Mouse (Mus musculus) neural tube, embryonic 12.5 days (tissue): ENCODE measurements around the gene Pld4. TPM values are rescaled to one million over a fixed set of nuclear protein-coding genes. Genes with fewer than 3 reads are reported as not detected.

Experiments
- ATAC-seq: fragments of 200-750 bp; cut with Nextera tagmentation; 2 replicates; pipeline ENCODE4 v1.8.0; 2017; ENCODE audit warnings: low read depth, mild to moderate bottlenecking, moderate TSS enrichment, moderate library complexity; ENCODE audit not compliant: low FRiP score
- H3K27ac ChIP-seq: fragments of 300-500 bp; sonication (generic); 2 replicates; pipeline ENCODE4 v1.5.1; 2016
- H3K27me3 ChIP-seq: fragments of 300-500 bp; sonication (generic); replicated peaks from 2 replicates; pipeline ENCODE4 v1.6.1; 2016; ENCODE audit warnings: mild to moderate bottlenecking
- H3K36me3 ChIP-seq: fragments of 300-500 bp; sonication (generic); 2 replicates; pipeline ENCODE4 v1.6.1; 2016; ENCODE audit warnings: mild to moderate bottlenecking
- H3K4me1 ChIP-seq: fragments of 300-500 bp; sonication (generic); 2 replicates; pipeline ENCODE4 v1.6.1; 2016
- H3K4me2 ChIP-seq: fragments of 300-500 bp; sonication (generic); replicated peaks from 2 replicates; pipeline ENCODE4 v1.6.1; 2016; ENCODE audit warnings: mild to moderate bottlenecking
- H3K4me3 ChIP-seq: fragments of 300-500 bp; sonication (generic); 2 replicates; pipeline ENCODE4 v1.5.1; 2016
- H3K9ac ChIP-seq: fragments of 300-500 bp; sonication (generic); 2 replicates; pipeline ENCODE4 v1.6.1; 2016; ENCODE audit warnings: mild to moderate bottlenecking
- H3K9me3 ChIP-seq: fragments of 300-500 bp; sonication (generic); 2 replicates; pipeline ENCODE4 v1.6.1; 2016; ENCODE audit warnings: mild to moderate bottlenecking
- WGBS: fragments of 180-500 bp; shearing (Covaris S2); methylation state at CpG from one replicate; pipeline ENCODE4 v1.1.7; 2016; 5-methylcytosine and 5-hydroxymethylcytosine counted together
- polyA plus RNA-seq: library from polyadenylated mRNA; unstranded; fragments of >200 nt; fragmentation: Nextera tagmentation; extraction: Ambion mirVana; gene quantifications from 2 replicates; pipeline ENCODE4 v1.2.1, GENCODE M21; 2016

The Pld4 gene
- polyA plus RNA-seq, 1 experiment from 2014 or later, result 5.8 TPM

- Histone ChIP-seq H3K27me3 (peaks cover 30% of the 10 kb centered on the region), H3K4me3 (no peak overlapping the region), H3K4me2 (no peak overlapping the region), H3K4me1 (peaks cover 25% of the 10 kb centered on the region), H3K36me3 (no peaks in the 10 kb centered on the region), H3K9me3 (no peaks in the 10 kb centered on the region), H3K9ac (no peak overlapping the region), H3K27ac (no peak overlapping the region)
- WGBS, result 75% methylated on average over 5 of the region's 5 CpGs
- no peak for ATAC-seq
These were observed 38.3 kb downstream of the Pld4 start for GRCm38 (mm10) chr12:112798716-112799115.

GRCm38 (mm10) chr12:112799237-112799970 lies 38.9 kb downstream of the Pld4 start:
- Histone ChIP-seq H3K27ac (no peak overlapping the region), H3K9ac (no peak overlapping the region), H3K4me1 (peaks cover 21% of the 10 kb centered on the region), H3K4me3 (no peak overlapping the region), H3K36me3 (no peaks in the 10 kb centered on the region), H3K9me3 (no peaks in the 10 kb centered on the region), H3K27me3 (peaks cover 30% of the 10 kb centered on the region), H3K4me2 (no peak overlapping the region)
- ATAC-seq, result no peak
- 79% methylated on average over 10 of the region's 10 CpGs for WGBS

GRCm38 (mm10) chr12:112800476-112800875 lies 40.0 kb downstream of the Pld4 start:
- no peak overlapping the region for H3K4me2 ChIP-seq
- H3K36me3 ChIP-seq, result no peaks in the 10 kb centered on the region
- H3K27ac ChIP-seq, result no peak overlapping the region
- WGBS, result 14% methylated on average over 4 of the region's 4 CpGs
- 0 out of 2 replicates have a peak, but pooled peaks have one; percentile 14 for ATAC-seq
- H3K4me3 ChIP-seq, result no peak overlapping the region
- H3K27me3 ChIP-seq, result peaks cover 36% of the 10 kb centered on the region
- H3K9me3 ChIP-seq, result no peaks in the 10 kb centered on the region
- no peak overlapping the region for H3K9ac ChIP-seq
- peaks cover 19% of the 10 kb centered on the region for H3K4me1 ChIP-seq

GRCm38 (mm10) chr12:112801864-112802846 lies 41.7 kb downstream of the Pld4 start, which contains the start of gene Ahnak2:
Ahnak2 (minus strand) TSS chr12:112802657.
- H3K36me3 ChIP-seq, result no peaks in the 10 kb centered on the region
- peak within 1 kb of the TSS; percentile 62 for H3K9ac ChIP-seq
- H3K4me3 ChIP-seq, result peak within 1 kb of the TSS; percentile 54
- ATAC-seq, result peak; percentile 61
- H3K4me2 ChIP-seq, result peak within 1 kb of the TSS; percentile 100
- 4% methylated on average over 68 of the region's 69 CpGs for WGBS
- H3K9me3 ChIP-seq, result no peaks in the 10 kb centered on the region
- peaks cover 19% of the 10 kb centered on the region for H3K4me1 ChIP-seq
- peaks cover 36% of the 10 kb centered on the region for H3K27me3 ChIP-seq
- H3K27ac ChIP-seq, result no peak within 1 kb of the TSS

GRCm38 (mm10) chr12:112802917-112803316 lies 42.5 kb downstream of the Pld4 start:
- H3K9ac ChIP-seq, result no peak overlapping the region
- peaks cover 19% of the 10 kb centered on the region for H3K4me1 ChIP-seq
- WGBS, result 23% methylated on average over 3 of the region's 3 CpGs

GRCm38 (mm10) chr12:112804046-112804445 lies 43.6 kb downstream of the Pld4 start:
- H3K9me3 ChIP-seq, result no peaks in the 10 kb centered on the region
- peaks cover 27% of the 10 kb centered on the region for H3K4me1 ChIP-seq
- no peak overlapping the region for H3K27ac ChIP-seq
- peaks cover 33% of the 10 kb centered on the region for H3K27me3 ChIP-seq
- 51% methylated on average over 13 of the region's 13 CpGs for WGBS
- no peak for ATAC-seq
- no peaks in the 10 kb centered on the region for H3K36me3 ChIP-seq
- no peak overlapping the region for H3K9ac ChIP-seq
- H3K4me3 ChIP-seq, result no peak overlapping the region
- no peak overlapping the region for H3K4me2 ChIP-seq

More at GRCm38 (mm10) chr12:112802917-112803316, 42.5 kb downstream of the Pld4 start:
- H3K4me2 ChIP-seq, result peak overlapping the region; percentile 100
- H3K27ac ChIP-seq, result no peak overlapping the region
- no peak for ATAC-seq
- no peak overlapping the region for H3K4me3 ChIP-seq
- no peaks in the 10 kb centered on the region for H3K36me3 ChIP-seq
- no peaks in the 10 kb centered on the region for H3K9me3 ChIP-seq
- peaks cover 36% of the 10 kb centered on the region for H3K27me3 ChIP-seq

GRCm38 (mm10) chr12:112806044-112806443 lies 45.6 kb downstream of the Pld4 start:
- WGBS, result 76% methylated on average over 6 of the region's 6 CpGs
- ATAC-seq, result no peak
- peaks cover 37% of the 10 kb centered on the region for H3K4me1 ChIP-seq
- H3K4me2 ChIP-seq, result no peak overlapping the region
- H3K36me3 ChIP-seq, result no peaks in the 10 kb centered on the region
- peaks cover 26% of the 10 kb centered on the region for H3K27me3 ChIP-seq
- no peak overlapping the region for H3K9ac ChIP-seq
- H3K4me3 ChIP-seq, result no peak overlapping the region
- H3K27ac ChIP-seq, result no peak overlapping the region
- H3K9me3 ChIP-seq, result no peaks in the 10 kb centered on the region

GRCm38 (mm10) chr12:112807796-112808195 lies 47.3 kb downstream of the Pld4 start:
- no peak overlapping the region for H3K4me2 ChIP-seq
- ATAC-seq, result no peak

GRCm38 (mm10) chr12:112808212-112808586 lies 47.7 kb downstream of the Pld4 start:
- Histone ChIP-seq H3K27ac (peak overlapping the region; percentile 42; the same call in 1 of the 2 replicates), H3K9ac (peak overlapping the region; percentile 60), H3K36me3 (peaks cover 9% of the 10 kb centered on the region; the same call in 1 of the 2 replicates), H3K4me2 (peak overlapping the region; percentile 92), H3K9me3 (no peaks in the 10 kb centered on the region), H3K4me1 (peaks cover 20% of the 10 kb centered on the region), H3K4me3 (peak overlapping the region; percentile 62), H3K27me3 (peaks cover 11% of the 10 kb centered on the region; the same call in 1 of the 2 replicates)
- WGBS, result 71% methylated on average over 5 of the region's 5 CpGs
- ATAC-seq, result peak; percentile 51

More at GRCm38 (mm10) chr12:112807796-112808195, 47.3 kb downstream of the Pld4 start:
- Histone ChIP-seq H3K9ac (no peak overlapping the region), H3K27me3 (peaks cover 15% of the 10 kb centered on the region; the same call in 1 of the 2 replicates), H3K27ac (no peak overlapping the region), H3K9me3 (no peaks in the 10 kb centered on the region), H3K4me3 (no peak overlapping the region), H3K4me1 (peaks cover 24% of the 10 kb centered on the region), H3K36me3 (peaks cover 7% of the 10 kb centered on the region; the same call in 1 of the 2 replicates)
- WGBS, result 81% methylated on average over 4 of the region's 4 CpGs

- H3K9me3 ChIP-seq, result no peaks in the 10 kb centered on the region
- H3K4me1 ChIP-seq, result peaks cover 18% of the 10 kb centered on the region
- H3K9ac ChIP-seq, result peak within 1 kb of the TSS; percentile 60
- H3K4me2 ChIP-seq, result peak within 1 kb of the TSS; percentile 92
- ATAC-seq, result peak; percentile 92
- peak within 1 kb of the TSS; percentile 42; the same call in 1 of the 2 replicates for H3K27ac ChIP-seq
- H3K27me3 ChIP-seq, result peaks cover 6% of the 10 kb centered on the region; the same call in 1 of the 2 replicates
- H3K36me3 ChIP-seq, result peaks cover 12% of the 10 kb centered on the region
- peak within 1 kb of the TSS; percentile 62 for H3K4me3 ChIP-seq
- WGBS, result 2% methylated on average over 58 of the region's 64 CpGs
These were observed 48.3 kb downstream of the Pld4 start, which contains the start of gene Clba1 for GRCm38 (mm10) chr12:112808587-112809364. Clba1 (plus strand) TSS chr12:112808937.

- Histone ChIP-seq H3K4me3 (peak overlapping the region; percentile 62), H3K4me1 (peaks cover 18% of the 10 kb centered on the region), H3K9me3 (no peaks in the 10 kb centered on the region), H3K27ac (no peak overlapping the region), H3K36me3 (peaks cover 20% of the 10 kb centered on the region), H3K27me3 (peaks cover 6% of the 10 kb centered on the region; the same call in 1 of the 2 replicates), H3K4me2 (peak overlapping the region; percentile 92), H3K9ac (peak overlapping the region; percentile 60)
- WGBS, result 21% methylated on average over 8 of the region's 8 CpGs
- ATAC-seq, result no peak
These were observed 49.2 kb downstream of the Pld4 start for GRCm38 (mm10) chr12:112809641-112810040.
